Mouse (Mus musculus): Measurements from ENCODE around the gene Gm3893. TPM values are rescaled to one million over a fixed set of nuclear protein-coding genes. Genes with fewer than 3 reads are reported as not detected.
"Not testable (repeated sequence)": the region's sequence is repeated elsewhere in the genome, so short reads cannot be mapped to it uniquely, and the experiment has no call there.

Gene Gm3893
- total RNA-seq (2021), result not detected
- long read RNA-seq, experiment 1, result 0 reads
- long read RNA-seq, experiment 2, result 0 reads

GRCm38 (mm10) chr4:42090907-42091306 lies at the start of gene Gm3893:
Gene Gm3893, plus strand, starts transcription at chr4:42091207.
- not testable (repeated sequence) for DNase-seq (ENCODE audit: low spot score in 2 of 2)

GRCm38 (mm10) chr4:42114517-42114916 lies 23.5 kb downstream of the Gm3893 start, which contains the start of gene Gm13304:
Gene Gm13304, plus strand, starts transcription at chr4:42114817.
- not testable (repeated sequence) for DNase-seq (ENCODE audit: low spot score in 2 of 2)

Other genes starting within 250 kb of the Gm3893 start
- gene Gm21541, start 187.6 kb upstream of the Gm3893 start, total RNA-seq (2021), result not detected
- gene Gm20878, start 149.6 kb upstream of the Gm3893 start, total RNA-seq (2021), result 1 to 10 TPM; 2.8 to 3.0 TPM
- gene Fam205a4, start 125.1 kb upstream of the Gm3893 start, total RNA-seq (2021), result under 1 TPM; 0.21 to 0.27 TPM
- gene Gm21093, start 56.5 kb upstream of the Gm3893 start, total RNA-seq (2021), result not detected
- gene Gm13304, start 23.6 kb downstream of the Gm3893 start, total RNA-seq (2021), result 1 to 10 TPM; 7.2 to 8.0 TPM
- gene Gm13306, start 62.2 kb downstream of the Gm3893 start, total RNA-seq (2021), result under 1 TPM in 1 of 2 experiments, not detected in 1; 0.70 TPM
- gene Gm13305, start 77.4 kb downstream of the Gm3893 start, total RNA-seq (2021), result under 1 TPM; 0.29 to 0.34 TPM
- gene Gm10600, start 149.4 kb downstream of the Gm3893 start, total RNA-seq (2021), result under 1 TPM in 1 of 2 experiments, not detected in 1; 0.61 TPM
- not detected for gene Ccl21b, start 164.6 kb downstream of the Gm3893 start, total RNA-seq (2021)
- gene Gm21953, start 203.1 kb downstream of the Gm3893 start, total RNA-seq (2021), result not detected
- under 1 TPM in 1 of 2 experiments, not detected in 1; 0.23 TPM for gene Fam205a3, start 227.1 kb downstream of the Gm3893 start, total RNA-seq (2021)

Data from gastrocnemius, postnatal 4 days (tissue).